Mouse (Mus musculus) erythroblast, embryonic 14.5 days (primary cell): ENCODE data around the gene Mpv17l2. TPM values are rescaled to one million over a fixed set of nuclear protein-coding genes. Genes with fewer than 3 reads are reported as not detected.

Experiments used
- H3K27me3 ChIP-seq: 2 replicates; pipeline ENCODE4 v1.6.1; 2012; ENCODE audit warnings: inconsistent platforms; ENCODE audit not compliant: control insufficient read depth
- H3K36me3 ChIP-seq: 2 replicates; pipeline ENCODE4 v1.6.1; 2012; ENCODE audit warnings: mild to moderate bottlenecking, inconsistent platforms; ENCODE audit not compliant: control insufficient read depth
- H3K4me1 ChIP-seq: 2 replicates; pipeline ENCODE4 v1.6.1; 2012; ENCODE audit warnings: inconsistent platforms; ENCODE audit not compliant: control insufficient read depth
- H3K4me3 ChIP-seq: replicated peaks from 2 replicates; pipeline ENCODE3; 2012; ENCODE audit warnings: moderate library complexity, mild to moderate bottlenecking, inconsistent platforms
- H3K9me3 ChIP-seq: 2 replicates; pipeline ENCODE4 v1.6.1; 2012; ENCODE audit warnings: low read length, inconsistent platforms, mixed read lengths; ENCODE audit not compliant: control insufficient read depth
- GATA1 ChIP-seq: IDR thresholded peaks from 2 replicates; pipeline ENCODE4 v1.6.1; 2012; ENCODE audit warnings: low read length, inconsistent platforms, mixed read lengths
- TAL1 ChIP-seq: IDR thresholded peaks from 3 replicates; pipeline ENCODE4 v1.6.1; 2012; ENCODE audit warnings: low read length, inconsistent platforms, mixed read lengths
- polyA plus RNA-seq: library from polyadenylated mRNA; stranded (reverse); fragments of >175 nt; gene quantifications from 2 replicates; pipeline ENCODE4 v1.2.3, GENCODE M21; 2012

Mpv17l2 gene
- polyA plus RNA-seq, 1 experiment = 11.4 TPM

- H3K27me3 ChIP-seq = no peaks in the 10 kb centered on the region
- H3K4me3 ChIP-seq = no peak overlapping the region
- no peak for TF ChIP-seq TAL1
- no peak for TF ChIP-seq GATA1
- peaks cover 61% of the 10 kb centered on the region for H3K36me3 ChIP-seq
- peaks cover 70% of the 10 kb centered on the region for H3K4me1 ChIP-seq
- no peaks in the 10 kb centered on the region for H3K9me3 ChIP-seq
These were observed 10.0 kb upstream of the Mpv17l2 start for GRCm38 (mm10) chr8:70770748-70771147.

- H3K4me1 ChIP-seq = peaks cover 70% of the 10 kb centered on the region
- no peaks in the 10 kb centered on the region for H3K27me3 ChIP-seq
- peaks cover 58% of the 10 kb centered on the region for H3K36me3 ChIP-seq
- no peaks in the 10 kb centered on the region for H3K9me3 ChIP-seq
- H3K4me3 ChIP-seq = no peak overlapping the region
- TF ChIP-seq GATA1 = no peak
- TF ChIP-seq TAL1 = no peak
These were observed 9.1 kb upstream of the Mpv17l2 start for GRCm38 (mm10) chr8:70769858-70770257.

GRCm38 (mm10) chr8:70769359-70769758 is 8.6 kb upstream of the Mpv17l2 start:
- H3K4me3 ChIP-seq = no peak overlapping the region
- no peaks in the 10 kb centered on the region for H3K27me3 ChIP-seq
- no peaks in the 10 kb centered on the region for H3K9me3 ChIP-seq
- TF ChIP-seq GATA1 = no peak
- TF ChIP-seq TAL1 = no peak
- peaks cover 71% of the 10 kb centered on the region for H3K4me1 ChIP-seq
- H3K36me3 ChIP-seq = peaks cover 58% of the 10 kb centered on the region

- no peaks in the 10 kb centered on the region for H3K27me3 ChIP-seq
- no peaks in the 10 kb centered on the region for H3K9me3 ChIP-seq
- TF ChIP-seq GATA1 (no peak), TAL1 (no peak)
- peaks cover 54% of the 10 kb centered on the region for H3K36me3 ChIP-seq
- no peak overlapping the region for H3K4me3 ChIP-seq
- peaks cover 72% of the 10 kb centered on the region for H3K4me1 ChIP-seq
These were observed 8.2 kb upstream of the Mpv17l2 start for GRCm38 (mm10) chr8:70768956-70769355.

- Histone ChIP-seq H3K27me3 (no peaks in the 10 kb centered on the region), H3K4me1 (peaks cover 75% of the 10 kb centered on the region), H3K9me3 (no peaks in the 10 kb centered on the region), H3K36me3 (peaks cover 58% of the 10 kb centered on the region), H3K4me3 (no peak overlapping the region)
- TF ChIP-seq GATA1 (no peak), TAL1 (no peak)
These were observed 7.6 kb upstream of the Mpv17l2 start for GRCm38 (mm10) chr8:70768231-70768776.

GRCm38 (mm10) chr8:70767503-70767902 is 6.8 kb upstream of the Mpv17l2 start:
- Histone ChIP-seq H3K4me3 (no peak overlapping the region), H3K27me3 (no peaks in the 10 kb centered on the region), H3K9me3 (no peaks in the 10 kb centered on the region), H3K4me1 (peaks cover 81% of the 10 kb centered on the region), H3K36me3 (peaks cover 60% of the 10 kb centered on the region)
- TF ChIP-seq GATA1 = no peak
- no peak for TF ChIP-seq TAL1

GRCm38 (mm10) chr8:70766571-70767440 is 6.1 kb upstream of the Mpv17l2 start:
- TF ChIP-seq GATA1 (no peak), TAL1 (no peak)
- no peaks in the 10 kb centered on the region for H3K27me3 ChIP-seq
- peaks cover 57% of the 10 kb centered on the region for H3K36me3 ChIP-seq
- peak overlapping the region; percentile 69 for H3K4me3 ChIP-seq
- H3K4me1 ChIP-seq = peaks cover 85% of the 10 kb centered on the region
- no peaks in the 10 kb centered on the region for H3K9me3 ChIP-seq

GRCm38 (mm10) chr8:70765838-70766570 is 5.3 kb upstream of the Mpv17l2 start:
- TF ChIP-seq TAL1 = no peak
- no peak for TF ChIP-seq GATA1
- H3K4me1 ChIP-seq = peaks cover 92% of the 10 kb centered on the region
- H3K4me3 ChIP-seq = peak overlapping the region; percentile 69

GRCm38 (mm10) chr8:70765329-70765728 is 4.6 kb upstream of the Mpv17l2 start:
- Histone ChIP-seq H3K4me1 (peaks cover 93% of the 10 kb centered on the region), H3K4me3 (peak overlapping the region; percentile 69), H3K9me3 (no peaks in the 10 kb centered on the region), H3K27me3 (no peaks in the 10 kb centered on the region), H3K36me3 (peaks cover 42% of the 10 kb centered on the region)
- TF ChIP-seq TAL1 = no peak
- no peak for TF ChIP-seq GATA1

More at GRCm38 (mm10) chr8:70765838-70766570, 5.3 kb upstream of the Mpv17l2 start:
- Histone ChIP-seq H3K36me3 (peaks cover 48% of the 10 kb centered on the region), H3K27me3 (no peaks in the 10 kb centered on the region), H3K9me3 (no peaks in the 10 kb centered on the region)
